Mouse (Mus musculus) embryo, embryonic 9.5 days (tissue): ENCODE measurements around the gene Prx.

ENCODE experiments used
- DNase-seq: peaks from one replicate; pipeline ENCODE4 v3.0.0-alpha.2; 2017; ENCODE audit errors: extremely low spot score

Gene Prx

DNA sequence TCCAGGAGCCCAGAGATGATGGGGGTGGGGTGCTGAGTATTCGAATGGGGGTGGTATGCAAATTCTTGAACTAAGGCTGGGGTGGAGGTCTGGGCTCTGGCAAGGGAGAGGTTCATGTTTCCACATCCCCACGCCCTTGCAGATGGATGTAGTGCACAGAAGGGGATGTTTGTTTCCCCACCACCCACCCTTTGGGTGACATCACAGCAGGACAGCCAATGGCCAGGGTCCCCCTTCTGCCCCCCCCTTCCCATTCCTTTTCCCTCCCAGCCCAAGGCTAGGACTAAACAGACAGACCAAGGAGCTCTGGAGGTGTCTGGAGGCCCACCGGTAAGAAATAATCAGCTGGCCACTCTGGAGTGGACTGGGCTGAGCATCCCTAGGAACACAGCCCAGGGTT, at the start of gene Prx:
Prx (plus strand) TSS at position 289 of the 400 bp plus-strand sequence.
- no peak for DNase-seq

DNA sequence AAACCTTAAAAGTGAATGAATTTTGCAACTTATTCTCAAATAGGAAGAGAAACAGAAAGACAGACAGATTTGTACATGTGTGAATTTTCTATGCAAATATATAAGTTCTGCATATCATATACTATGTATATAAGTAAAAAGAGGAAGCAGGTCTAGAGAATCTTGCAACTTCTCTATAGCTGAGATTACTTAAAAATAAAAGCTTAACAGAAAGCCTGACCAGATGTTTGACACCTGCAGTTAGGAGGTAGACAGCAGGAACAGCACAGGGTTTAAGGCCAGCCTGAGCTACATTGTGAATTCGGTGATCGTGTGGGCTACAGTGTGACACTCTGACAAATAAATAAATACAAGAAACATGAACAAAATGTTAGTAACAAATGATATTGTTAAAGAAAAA, 47.8 kb upstream of the Prx start:
- DNase-seq = no peak

DNA sequence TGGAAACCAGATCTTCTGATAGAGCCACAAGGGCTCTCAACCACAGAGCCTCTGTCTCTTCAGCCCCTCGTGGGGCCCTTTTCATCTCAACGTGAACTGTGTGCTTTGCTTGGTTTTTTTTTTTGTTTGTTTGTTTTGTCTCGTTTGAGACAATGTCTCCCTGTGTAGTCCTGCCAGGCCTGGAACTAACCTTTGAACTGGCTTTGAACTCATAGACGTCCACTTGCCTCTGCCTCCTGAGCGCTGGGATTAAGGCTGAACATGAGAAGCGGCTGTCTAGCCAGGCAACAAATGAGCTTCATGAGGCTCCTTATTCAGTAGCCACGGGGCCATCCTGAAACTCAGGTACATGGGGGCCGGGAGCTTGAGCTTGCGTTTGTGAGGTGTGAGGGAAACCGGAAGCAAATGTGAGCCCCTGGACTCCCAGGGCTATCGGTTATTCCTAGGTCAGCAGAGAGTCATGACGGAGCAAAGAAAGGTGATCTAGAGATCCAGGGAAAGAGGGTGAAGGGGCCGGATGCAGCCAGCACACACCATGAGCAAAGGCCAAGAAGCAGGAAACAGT, 46.8 kb upstream of the Prx start:
- DNase-seq = no peak

GRCm38 (mm10) chr7:27454461-27455121, 44.5 kb upstream of the Prx start:
- no peak for DNase-seq

DNA sequence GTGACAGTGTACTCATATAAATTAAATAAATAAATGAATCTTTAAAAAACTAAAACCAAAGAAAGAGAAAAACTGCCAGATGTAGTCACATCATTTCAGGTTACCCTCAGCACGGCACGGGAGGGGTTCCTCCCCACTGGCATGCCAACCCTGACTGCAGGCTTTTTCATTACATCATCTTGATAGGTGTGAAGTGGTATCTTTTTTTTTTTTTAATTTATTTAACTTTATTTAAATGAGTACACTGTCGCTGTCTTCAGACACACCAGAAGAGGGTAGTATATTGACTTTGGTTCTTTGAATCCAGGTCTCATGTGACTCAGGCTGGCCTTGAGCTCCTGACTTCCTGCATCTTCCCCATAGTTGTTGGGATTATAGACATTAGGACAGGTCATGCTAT, 43.9 kb upstream of the Prx start:
- no peak for DNase-seq

GRCm38 (mm10) chr7:27458614-27459013, 40.5 kb upstream of the Prx start:
- DNase-seq = no peak

DNA sequence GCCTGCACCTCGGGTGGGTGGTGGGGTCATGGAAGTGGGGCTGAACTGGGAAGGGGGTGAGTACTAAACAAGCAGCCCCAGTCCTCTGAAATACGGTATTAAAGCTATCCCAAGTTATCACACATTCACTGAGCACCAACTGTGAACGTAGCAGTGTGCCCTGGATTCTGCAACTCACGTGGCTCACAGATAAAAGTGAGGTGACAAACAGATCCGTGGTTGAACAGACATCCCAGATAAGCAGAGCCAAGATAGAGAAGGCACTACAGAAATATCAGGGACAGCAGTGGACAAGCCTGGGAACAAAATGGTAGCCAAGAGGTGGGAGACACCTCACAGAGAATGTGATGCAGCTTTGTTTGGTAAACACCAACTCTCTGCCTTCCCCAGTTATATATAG, 39.5 kb upstream of the Prx start:
- no peak for DNase-seq

GRCm38 (mm10) chr7:27460477-27460876, 38.6 kb upstream of the Prx start:
- no peak for DNase-seq

DNA sequence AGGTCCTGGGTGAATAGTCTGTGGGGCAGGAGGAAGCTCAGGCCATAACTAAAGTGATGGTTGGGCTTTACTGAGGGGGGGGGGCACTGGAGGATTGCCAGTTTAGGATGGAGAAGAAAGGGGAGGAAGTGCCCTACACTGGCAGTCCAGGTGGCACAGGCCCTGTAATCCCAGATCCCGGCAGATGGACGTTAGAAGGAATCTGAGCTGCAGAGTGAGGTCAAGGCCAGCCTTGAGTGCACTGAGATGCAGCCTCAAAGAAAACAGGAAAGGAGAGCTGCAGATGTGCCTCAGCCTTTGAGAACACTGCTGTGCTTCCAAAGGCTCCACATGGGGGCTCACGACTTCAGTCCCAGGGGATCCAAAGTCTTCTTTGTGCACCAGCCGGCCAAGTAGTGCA, 31.5 kb upstream of the Prx start:
- no peak for DNase-seq

DNA sequence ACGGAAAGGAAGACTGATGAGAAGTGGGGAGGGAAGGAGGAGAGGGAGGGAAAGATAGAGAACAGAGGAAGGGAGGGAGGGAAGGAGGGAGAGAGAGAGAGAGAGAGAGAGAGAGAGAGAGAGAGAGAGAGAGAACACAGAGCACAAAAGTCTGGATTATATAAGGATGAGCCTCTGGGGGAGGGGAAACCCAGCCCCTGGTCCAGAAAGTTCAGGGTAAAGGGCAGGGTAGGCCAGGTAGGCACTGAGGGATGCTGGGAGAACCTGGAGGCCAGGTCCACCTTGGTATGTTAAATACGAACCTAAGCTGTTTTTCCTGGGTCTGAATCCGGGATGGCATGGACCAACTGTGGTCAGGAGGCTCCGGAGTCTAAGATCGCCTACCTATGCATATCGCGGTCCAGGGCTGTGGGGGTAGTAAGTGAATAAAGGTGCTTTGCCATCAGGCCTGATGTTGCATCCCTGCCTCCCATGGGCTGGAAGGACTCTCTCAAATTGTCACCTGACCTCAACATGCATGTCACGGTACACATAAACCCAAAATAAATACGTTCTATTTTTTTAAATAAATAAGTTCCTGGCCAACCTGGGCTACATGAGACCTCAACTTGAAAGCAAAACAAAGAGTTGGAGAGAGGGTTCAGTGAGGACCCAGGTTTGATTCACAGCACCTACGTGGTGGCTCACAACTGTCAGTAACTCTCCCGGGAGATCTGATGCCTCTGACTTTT, 27.6 kb upstream of the Prx start:
- DNase-seq = no peak

- DNase-seq = no peak
Observed at GRCm38 (mm10) chr7:27472596-27472995, 26.5 kb upstream of the Prx start.

DNA sequence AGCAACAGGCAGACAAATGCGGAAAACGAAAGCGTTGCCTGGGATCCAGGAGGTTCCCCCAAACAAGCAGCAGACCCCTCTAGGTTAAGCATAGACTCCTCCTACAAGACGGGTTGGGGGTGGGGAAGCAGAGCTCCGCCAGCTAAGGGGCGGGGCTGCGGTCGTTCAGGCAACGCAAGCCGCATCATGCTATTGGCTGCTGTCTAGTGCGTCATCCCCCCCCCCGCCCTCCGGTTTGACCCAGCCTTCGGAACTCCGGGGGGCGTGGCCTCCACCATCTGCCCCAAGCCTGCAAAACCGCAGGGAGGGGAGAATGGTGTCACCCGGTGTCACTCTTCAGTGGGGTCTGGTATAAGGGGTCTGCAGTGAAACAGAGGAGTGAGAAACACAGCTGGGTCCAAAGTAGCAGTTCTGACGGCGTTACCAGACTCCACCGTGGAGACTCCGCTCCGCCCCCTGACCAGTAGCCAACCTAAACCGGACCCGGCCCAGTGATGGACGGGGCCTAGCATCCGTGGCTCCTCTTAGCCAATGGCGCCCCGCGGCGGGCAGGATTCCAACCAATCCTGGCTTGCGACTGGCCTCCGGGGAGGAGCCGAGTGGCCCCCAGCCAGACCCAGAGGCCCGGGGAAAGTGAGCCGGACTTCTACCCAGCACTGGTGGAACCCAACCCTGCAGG, 25.8 kb upstream of the Prx start, which contains the start of gene Sertad3:
Sertad3 (plus strand) TSS at position 613 of the 679 bp plus-strand sequence.
- peak; percentile 100 for DNase-seq

GRCm38 (mm10) chr7:27473835-27474489, 25.2 kb upstream of the Prx start:
- no peak for DNase-seq

- peak; percentile 94 for DNase-seq
Observed at GRCm38 (mm10) chr7:27474490-27474954, 24.6 kb upstream of the Prx start.

DNA sequence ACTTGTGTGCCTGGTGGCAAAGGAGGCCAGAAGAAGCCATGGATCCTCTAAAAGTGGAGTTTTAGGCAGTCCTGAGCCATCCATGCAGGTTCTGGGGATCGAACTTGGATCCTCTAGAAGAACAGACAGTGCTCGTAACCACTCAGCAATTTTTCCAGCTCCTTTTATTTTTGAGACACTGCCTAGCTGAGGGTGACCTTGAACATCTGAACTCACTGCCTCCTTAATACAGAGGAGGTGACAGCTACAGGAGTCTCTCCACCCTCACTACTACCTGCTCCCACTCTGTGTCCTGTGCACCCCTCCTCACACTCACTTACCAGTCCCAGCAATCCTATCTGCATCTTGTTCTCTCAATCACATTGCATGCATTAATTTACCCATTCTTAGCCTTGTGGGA, 23.5 kb upstream of the Prx start:
- no peak for DNase-seq

DNA sequence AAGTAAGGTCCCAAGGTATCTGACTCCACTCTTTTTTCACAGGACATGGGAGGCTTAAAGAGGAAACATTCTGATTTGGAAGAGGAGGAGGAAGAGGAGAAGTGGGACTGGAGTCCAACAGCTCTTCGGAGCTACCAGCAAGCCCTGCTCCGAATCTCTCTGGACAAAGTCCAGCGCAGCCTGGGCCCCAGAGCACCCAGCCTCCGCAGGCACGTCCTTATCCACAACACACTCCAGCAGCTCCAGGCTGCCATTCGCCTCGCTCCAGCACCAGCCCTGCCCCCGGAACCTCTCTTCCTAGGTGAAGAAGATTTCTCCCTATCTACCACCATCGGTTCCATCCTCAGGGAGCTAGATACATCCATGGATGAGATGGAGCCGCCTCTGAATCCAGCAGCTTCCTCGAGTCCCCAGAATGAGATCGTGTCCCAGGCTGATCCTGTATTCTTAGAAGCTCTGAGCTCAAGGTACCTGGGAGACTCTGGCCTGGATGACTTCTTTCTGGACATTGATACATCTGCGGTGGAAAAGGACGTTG, 23.0 kb upstream of the Prx start:
- DNase-seq = no peak

DNA sequence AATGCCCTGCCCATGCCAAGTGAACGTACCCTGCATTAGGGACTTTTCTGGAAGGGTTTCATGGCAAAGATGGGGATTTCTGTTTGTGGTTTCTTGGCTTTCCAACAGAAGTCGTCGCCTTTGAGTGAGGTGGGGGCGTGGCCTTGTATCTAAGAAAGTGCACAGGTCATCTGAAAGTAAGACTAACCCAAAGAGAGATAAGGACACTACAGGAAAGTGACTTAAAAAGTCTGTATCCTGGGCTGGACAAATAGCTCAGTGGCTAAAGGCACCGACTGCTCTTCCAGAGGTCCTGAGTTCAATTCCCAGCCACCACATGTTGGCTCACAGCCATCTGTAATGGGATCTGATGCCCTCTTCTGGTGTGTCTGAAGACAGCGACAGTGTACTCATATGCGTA, 20.6 kb upstream of the Prx start:
- no peak for DNase-seq

DNA sequence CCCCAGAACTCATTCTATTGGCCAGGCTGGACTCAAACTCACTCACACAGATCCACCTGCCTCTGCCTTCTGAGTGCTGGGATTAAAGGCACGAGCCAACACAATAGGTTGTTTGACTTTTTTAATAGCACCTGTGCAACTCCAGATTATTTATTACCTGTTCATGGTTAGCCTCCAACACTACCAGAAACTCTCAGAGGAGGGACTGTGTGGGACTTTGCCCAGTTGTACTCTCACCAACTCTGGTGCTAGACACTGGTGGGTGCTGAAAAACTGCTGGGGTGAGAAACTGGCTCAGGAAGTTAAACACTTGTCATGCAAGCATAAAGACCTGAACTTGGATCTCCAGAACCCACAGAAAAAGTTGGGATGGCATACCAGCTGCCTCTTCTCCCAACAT, 19.4 kb upstream of the Prx start:
- DNase-seq = no peak

DNA sequence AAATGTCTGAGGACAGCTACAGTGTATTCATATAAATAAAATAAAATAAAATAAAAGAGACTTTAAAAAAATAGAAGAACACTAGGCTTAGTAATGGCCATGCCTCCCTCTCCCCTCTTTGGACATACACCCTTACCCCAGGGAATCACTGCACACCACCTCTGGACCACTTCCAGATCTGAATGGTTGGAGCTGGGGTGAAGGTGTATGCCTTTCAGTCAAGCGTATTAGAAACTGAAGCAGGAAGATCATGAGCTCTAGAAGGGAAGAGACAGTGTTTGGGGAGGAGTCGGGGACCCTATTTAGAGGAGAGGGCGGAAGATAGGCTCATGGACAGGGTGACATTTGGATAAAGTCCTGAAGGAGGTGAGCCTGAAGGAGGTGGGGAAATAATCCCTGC, 18.6 kb upstream of the Prx start:
- DNase-seq = no peak

GRCm38 (mm10) chr7:27480927-27481626, 18.0 kb upstream of the Prx start:
- no peak for DNase-seq

DNA sequence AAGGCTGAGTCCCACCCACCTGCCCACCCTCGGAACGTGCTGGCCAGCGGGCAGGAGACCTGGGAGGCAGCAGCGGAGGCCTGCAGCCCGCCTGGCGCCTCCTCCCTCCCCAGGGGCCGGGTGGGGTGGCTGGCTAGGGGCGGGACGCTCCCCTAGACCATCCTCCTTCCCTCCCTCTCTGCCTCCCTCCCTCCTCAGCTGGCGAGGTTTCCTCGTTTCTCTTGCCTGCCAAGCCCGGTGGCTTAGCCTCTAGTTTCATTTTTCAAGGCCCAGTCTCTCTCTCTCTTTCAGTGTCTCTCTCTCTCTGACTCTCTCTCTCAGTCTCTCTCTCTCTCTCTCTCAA, 17.5 kb upstream of the Prx start:
- DNase-seq = peak; percentile 87
